Mouse (Mus musculus): Measurements from ENCODE around the gene Pcolce2.
A peak's percentile ranks its signal among the peaks of the same experiment; 100 is the strongest.
"Not testable (repeated sequence)": the region's sequence is repeated elsewhere in the genome, so short reads cannot be mapped to it uniquely, and the experiment has no call there.

Pcolce2 gene

DNA sequence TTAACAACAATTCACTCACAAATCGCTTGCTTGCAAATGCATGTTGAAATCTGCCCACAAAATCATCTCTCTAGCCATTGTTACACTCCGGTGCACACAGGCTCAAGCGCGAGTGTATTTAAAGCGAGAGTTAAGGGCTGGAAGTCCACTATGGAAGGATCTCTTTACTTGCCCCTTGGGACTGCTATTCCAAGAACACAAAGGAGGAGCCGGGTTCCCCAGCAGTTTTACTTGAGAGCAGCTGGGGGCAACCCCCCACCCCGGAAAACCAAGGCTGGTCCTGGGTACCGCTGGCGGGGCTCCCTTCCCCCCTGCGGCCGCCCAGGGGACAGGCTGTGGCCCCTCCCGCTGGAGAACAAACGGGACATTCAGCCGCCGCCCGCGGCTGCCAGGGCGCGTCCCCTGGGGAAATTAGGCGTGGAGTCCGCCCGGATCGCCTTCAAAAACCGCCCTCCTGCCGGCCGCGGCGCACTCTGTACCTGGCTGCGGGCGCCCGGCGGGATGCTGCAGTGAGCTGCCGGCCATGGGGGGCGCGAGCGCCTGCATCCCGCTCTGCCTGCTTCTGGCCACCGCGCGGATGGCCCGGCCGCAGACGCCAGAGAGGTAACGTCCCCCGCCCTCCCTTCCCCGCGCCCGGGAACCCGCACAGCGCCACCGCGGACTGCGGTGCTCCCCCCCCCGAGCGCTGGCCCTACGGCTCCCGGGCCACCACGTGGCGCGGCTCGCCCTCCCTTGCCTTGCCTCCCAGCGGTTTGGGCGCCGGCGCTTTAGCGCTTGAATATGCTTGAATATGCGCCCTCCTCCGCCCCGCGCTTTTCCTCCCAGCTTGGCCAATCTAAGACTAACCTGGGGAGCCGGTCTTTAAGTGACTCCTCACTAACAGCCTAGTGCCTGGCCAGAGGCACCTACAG, at the start of gene Pcolce2:
Gene Pcolce2, plus strand, starts transcription at position 331 of the 911 bp plus-strand sequence.
- peak; percentile 85 for DNase-seq

DNA sequence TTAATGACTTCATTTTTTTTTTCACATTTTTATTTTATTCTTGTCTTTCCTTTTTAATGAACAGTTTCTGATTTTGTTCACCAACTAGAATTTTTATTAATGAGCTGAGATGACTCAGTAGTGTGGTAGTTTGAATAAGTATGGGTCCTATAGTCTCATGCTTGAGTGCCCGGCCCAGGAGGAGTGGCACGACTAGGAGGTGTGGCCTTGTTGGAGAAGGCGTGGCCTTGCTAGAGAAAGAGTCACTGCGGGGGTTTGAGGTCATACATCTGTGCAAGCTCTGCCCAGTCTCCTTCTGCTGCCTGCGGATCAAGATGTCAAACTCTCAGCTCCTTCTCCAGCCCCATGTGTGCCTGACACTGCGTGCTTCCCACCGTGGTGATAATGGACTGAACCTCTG, 49.3 kb upstream of the Pcolce2 start:
- no peak for DNase-seq

GRCm38 (mm10) chr9:95594291-95594690, 43.1 kb upstream of the Pcolce2 start:
- DNase-seq = no peak

- DNase-seq = no peak
Measured at GRCm38 (mm10) chr9:95597466-95598178, 39.8 kb upstream of the Pcolce2 start.

DNA sequence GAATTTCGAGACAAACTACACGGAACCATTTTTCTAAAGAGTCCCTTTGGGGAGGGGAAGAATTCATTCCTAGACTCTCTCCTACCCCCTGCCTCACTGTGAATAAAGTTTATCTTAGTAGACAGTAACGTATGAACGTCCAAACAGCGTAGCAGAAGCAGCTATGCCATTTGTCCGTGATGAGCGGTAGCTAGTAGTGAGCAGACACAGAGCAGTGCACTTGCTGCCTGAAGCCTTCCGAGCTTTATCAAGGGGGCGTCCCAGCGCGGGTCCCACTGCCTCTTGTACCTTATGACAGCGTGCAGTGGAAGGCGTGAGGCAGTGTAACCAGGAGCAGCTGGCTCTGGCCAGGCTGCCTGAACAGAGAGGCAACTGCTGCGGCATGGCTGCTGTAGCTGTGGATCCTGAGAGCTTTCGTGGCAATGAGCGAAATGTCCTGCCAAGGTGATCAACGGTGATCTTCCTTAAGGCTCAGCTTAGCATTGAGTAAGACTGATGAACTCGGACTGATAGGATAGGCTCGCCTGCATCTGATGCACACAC, 39.2 kb upstream of the Pcolce2 start:
- peak; percentile 28 for DNase-seq

DNA sequence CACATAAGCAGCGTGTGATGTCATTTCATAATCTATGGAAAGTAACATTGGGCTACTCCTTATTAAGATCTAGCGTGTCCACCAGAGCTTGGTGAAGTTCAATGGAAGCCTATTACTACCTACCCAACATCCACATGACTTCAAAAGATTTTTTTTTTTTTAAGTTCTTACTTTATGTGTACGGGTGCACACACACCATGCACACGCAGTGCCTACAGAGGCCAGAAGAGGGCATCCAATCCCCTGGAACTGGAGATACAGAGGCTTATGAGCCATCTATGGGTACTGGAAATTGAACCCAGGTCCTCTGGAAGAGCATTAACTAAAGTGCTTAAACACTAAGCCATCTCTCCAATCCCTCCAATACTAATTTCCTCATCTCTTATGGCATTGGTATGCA, 38.0 kb upstream of the Pcolce2 start:
- DNase-seq = no peak

DNA sequence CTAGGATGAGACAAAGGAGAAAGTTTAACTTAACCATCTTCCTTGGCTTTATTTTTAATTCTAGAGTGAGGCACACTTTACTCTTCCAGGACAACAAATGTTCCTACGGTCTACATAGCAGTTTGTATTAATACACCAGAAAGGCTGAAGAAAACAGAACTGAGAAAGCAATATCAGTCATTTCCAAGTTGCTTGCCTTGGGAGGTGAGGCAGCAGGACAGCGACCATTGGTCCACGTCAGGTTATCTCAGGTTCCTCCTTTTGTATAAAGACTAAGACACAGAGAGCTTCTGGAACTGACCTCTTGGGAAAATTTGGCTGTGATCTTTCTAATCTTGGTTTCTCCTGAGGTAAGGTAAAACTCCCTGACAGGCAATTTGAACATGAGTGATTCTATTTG, 34.6 kb upstream of the Pcolce2 start:
- DNase-seq = no peak

GRCm38 (mm10) chr9:95603316-95603715, 34.1 kb upstream of the Pcolce2 start:
- no peak for DNase-seq

- DNase-seq = no peak
Measured at GRCm38 (mm10) chr9:95607196-95607595, 30.2 kb upstream of the Pcolce2 start.

DNA sequence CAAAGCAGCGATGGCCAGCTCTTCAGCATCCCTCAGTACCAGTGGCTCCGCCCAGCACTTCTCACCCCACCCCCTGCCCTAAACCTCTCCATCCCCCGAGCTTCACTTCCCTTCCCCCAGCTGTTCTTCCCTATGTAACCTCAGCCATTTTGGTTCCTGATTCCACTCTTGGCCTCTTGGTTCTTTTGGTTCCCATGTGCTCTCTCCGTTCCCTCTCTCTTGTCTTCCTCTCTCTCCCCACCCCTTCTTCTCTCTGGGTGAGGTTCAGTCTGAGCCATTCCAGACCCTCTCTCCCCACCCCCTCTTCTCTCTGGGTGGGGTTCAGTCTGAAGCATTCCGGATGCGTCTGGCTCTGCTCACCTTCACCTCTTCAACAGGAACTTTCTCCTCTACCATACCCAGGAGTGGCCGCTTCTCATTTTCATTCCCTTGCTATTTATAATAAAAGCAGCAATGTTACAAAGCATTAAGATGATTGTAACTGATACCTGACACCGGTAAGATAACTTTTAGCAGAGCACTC, 25.1 kb upstream of the Pcolce2 start:
- no peak for DNase-seq

- peak; percentile 18 for DNase-seq
Measured at GRCm38 (mm10) chr9:95613426-95614127, 23.8 kb upstream of the Pcolce2 start.

GRCm38 (mm10) chr9:95614861-95615615, 22.4 kb upstream of the Pcolce2 start:
- no peak for DNase-seq

GRCm38 (mm10) chr9:95615961-95616360, 21.4 kb upstream of the Pcolce2 start:
- DNase-seq = no peak

DNA sequence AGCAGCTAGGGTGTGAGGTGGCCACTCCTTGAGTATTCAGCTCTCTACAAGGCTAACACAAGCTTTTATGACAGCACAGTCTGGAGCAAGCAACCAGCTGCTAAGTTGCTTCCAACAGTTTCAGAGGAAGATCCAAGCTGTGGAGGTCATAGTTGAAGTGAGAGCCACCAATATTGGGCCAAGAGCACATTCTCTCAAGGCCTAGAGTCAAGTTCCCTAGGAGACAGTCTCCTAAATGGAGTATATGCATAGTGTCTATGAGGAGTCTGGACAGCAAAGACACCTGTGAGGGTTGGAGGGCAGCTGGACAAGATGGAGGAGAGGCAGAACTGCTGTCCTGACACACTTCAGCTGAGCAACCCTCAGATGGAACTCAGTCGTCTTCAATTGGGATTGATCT, 18.8 kb upstream of the Pcolce2 start:
- DNase-seq = no peak

DNA sequence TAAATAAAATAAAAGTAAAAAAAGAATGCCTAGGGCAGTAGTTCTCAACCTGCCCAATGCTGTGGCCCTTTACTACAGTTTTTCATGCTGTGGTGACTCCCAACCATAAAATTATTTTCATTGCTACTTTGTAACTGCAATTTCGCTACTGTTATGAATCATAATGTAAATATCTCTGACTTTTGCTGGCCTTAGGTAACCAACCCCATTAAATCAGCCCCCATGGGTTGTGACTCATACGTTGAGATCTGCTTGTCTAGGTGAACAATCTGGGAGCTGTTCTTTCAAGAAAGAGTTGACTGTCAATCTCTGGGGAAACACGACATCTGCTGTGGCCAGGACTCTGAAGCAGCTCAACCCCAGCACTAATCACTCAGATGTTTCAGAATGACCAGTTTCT, 13.3 kb upstream of the Pcolce2 start:
- no peak for DNase-seq

GRCm38 (mm10) chr9:95628439-95628948, 8.9 kb upstream of the Pcolce2 start:
- DNase-seq = no peak

DNA sequence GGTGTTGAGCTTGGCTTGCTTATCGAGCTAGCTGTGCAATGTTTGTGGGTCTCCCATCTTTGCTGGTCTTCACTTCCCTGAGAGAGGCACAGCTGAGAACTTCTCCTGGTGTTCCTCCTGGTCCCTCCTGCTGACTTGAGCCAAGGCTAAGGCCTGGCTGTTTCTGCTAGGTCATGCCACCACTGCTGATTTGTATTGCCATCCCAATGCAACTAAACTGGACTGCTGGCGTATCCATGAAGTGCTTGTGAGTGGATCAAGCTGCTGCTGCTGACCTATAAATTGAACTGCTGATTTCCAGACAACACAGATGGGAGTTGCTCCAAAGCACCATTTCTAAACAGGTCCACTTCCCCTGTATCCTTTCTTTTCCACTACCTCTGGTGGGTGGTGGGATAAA, 7.8 kb upstream of the Pcolce2 start:
- DNase-seq = not testable (repeated sequence)

- DNase-seq = no peak
Measured at GRCm38 (mm10) chr9:95636395-95636794, 1.0 kb upstream of the Pcolce2 start.

GRCm38 (mm10) chr9:95639919-95640318, 2.5 kb downstream of the Pcolce2 start:
- no peak for DNase-seq

DNA sequence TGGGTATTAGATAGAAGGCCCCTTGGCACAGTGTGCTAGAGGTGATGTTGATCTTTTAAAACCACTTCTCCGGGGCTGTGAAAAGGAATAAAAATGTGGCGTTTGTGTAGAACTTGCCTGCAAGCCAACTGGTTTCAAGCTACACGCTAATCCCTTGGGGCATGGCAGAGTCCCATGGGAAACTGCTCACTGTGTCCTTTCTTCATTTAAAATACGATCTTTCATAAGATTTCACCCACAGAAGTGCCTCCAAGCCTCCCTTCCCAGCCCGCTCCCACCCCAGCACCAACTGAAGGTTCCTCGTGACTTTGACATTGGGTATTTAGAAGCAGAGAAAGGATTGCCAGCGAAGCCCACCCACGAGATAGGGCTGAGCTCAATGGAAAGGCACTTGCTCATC, 8.5 kb downstream of the Pcolce2 start:
- no peak for DNase-seq

- no peak for DNase-seq
Measured at GRCm38 (mm10) chr9:95653363-95653762, 16.0 kb downstream of the Pcolce2 start.

DNA sequence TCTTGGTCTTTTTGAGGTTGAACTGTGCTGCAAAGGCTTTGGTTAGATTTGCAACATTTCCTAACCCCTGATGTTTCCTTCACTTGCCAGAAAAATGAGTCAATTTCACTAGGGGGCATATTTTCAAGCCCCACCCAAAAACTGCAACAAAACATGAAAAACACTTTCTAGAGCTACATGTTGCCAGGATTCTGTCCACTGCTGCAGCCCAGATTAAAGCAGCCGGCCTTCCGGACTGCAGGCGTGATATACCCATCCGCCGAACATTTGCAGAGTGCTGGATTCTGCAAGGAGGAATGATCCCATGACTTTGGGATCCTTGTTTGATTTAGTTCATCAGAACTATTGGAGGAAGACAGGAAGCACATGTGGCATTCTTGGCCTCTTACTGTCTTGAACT, 17.0 kb downstream of the Pcolce2 start:
- DNase-seq = no peak
